Mouse (Mus musculus) heart, postnatal 14 days (tissue): ENCODE data around the gene E2f6. TPM values are rescaled to one million over a fixed set of nuclear protein-coding genes. Genes with fewer than 3 reads are reported as not detected.

Experiments
- DNase-seq, 2 experiments: peaks; one replicate each; pipeline ENCODE4 v3.0.0; 2021 to 2022
- intact Hi-C: fragments of 180-260 bp; cut with DNase I; formaldehyde crosslinking; loops from one replicate; pipeline ENCODE4 v1.15.1; 2025
- total RNA-seq, 2 experiments: library from RNA; stranded (reverse); gene quantifications; 2 replicates each; pipeline ENCODE4 v1.2.3; 2021

The E2f6 gene
- total RNA-seq, 2 experiments from 2014 or later = 57.2 to 60.7 TPM

- no peak for DNase-seq
- intact Hi-C loops = no loop called here
Observed at GRCm38 (mm10) chr12:16798894-16799293, 11.9 kb upstream of the E2f6 start.

- intact Hi-C loops = loop anchor here (5.0 kb wide), 3 partner anchors 43 to 547 kb away; partner anchors contain the start of gene Nol10
- DNase-seq = no peak
Observed at GRCm38 (mm10) chr12:16799928-16800258, 10.9 kb upstream of the E2f6 start.

- intact Hi-C loops = loop anchor here (5.0 kb wide), 3 partner anchors 43 to 547 kb away; partner anchors contain the start of gene Nol10
- peak; percentile 17 to 24 for DNase-seq
Observed at GRCm38 (mm10) chr12:16800259-16800958, 10.4 kb upstream of the E2f6 start, which contains the start of gene Greb1. Gene Greb1 (minus strand): TSS chr12:16800886.

GRCm38 (mm10) chr12:16800959-16801315 lies 9.8 kb upstream of the E2f6 start:
- DNase-seq = no peak
- intact Hi-C loops = loop anchor here (5.0 kb wide), 3 partner anchors 44 to 546 kb away; partner anchors contain the start of gene Nol10

GRCm38 (mm10) chr12:16803237-16803955 lies 7.4 kb upstream of the E2f6 start:
- intact Hi-C loops = loop anchor here (5.0 kb wide), 3 partner anchors 46 to 544 kb away; partner anchors contain the start of gene Nol10
- no peak for DNase-seq

GRCm38 (mm10) chr12:16803956-16804430 lies 6.8 kb upstream of the E2f6 start:
- intact Hi-C loops = loop anchor here (5.0 kb wide), 3 partner anchors 47 to 543 kb away; partner anchors contain the start of gene Nol10
- no peak for DNase-seq

GRCm38 (mm10) chr12:16805511-16805910 lies 5.3 kb upstream of the E2f6 start:
- DNase-seq = peak; percentile 75 to 89
- intact Hi-C loops = loop anchor here (1.0 to 5.0 kb wide), 3 partner anchors 87 to 452 kb away; no protein-coding TSS in a partner anchor

- DNase-seq = peak; percentile 45 to 63
Observed at GRCm38 (mm10) chr12:16808045-16808444, 2.7 kb upstream of the E2f6 start.

GRCm38 (mm10) chr12:16811477-16811876 lies 714 bp downstream of the E2f6 start:
- intact Hi-C loops = loop anchor here (1.0 kb wide), 1 partner anchor 83 kb away; the partner anchor contains the start of gene Rock2
- peak in 1 of 2 experiments; percentile 21 for DNase-seq

More at GRCm38 (mm10) chr12:16808045-16808444, 2.7 kb upstream of the E2f6 start:
- intact Hi-C loops = loop anchor here (2.0 to 5.0 kb wide), 3 partner anchors 203 to 449 kb away; partner anchors contain the start of gene 2410004P03Rik

GRCm38 (mm10) chr12:16817147-16817546 lies 6.4 kb downstream of the E2f6 start:
- no peak for DNase-seq
- intact Hi-C loops = no loop called here

GRCm38 (mm10) chr12:16818513-16818912 lies 7.8 kb downstream of the E2f6 start:
- intact Hi-C loops = no loop called here
- no peak for DNase-seq

GRCm38 (mm10) chr12:16820761-16821160 lies 10.0 kb downstream of the E2f6 start:
- DNase-seq = peak in 1 of 2 experiments; percentile 37
- intact Hi-C loops = no loop called here

- intact Hi-C loops = no loop called here
- DNase-seq = no peak
Observed at GRCm38 (mm10) chr12:16822181-16822734, 11.5 kb downstream of the E2f6 start.

GRCm38 (mm10) chr12:16823701-16824100 lies 12.9 kb downstream of the E2f6 start:
- no peak for DNase-seq
- intact Hi-C loops = no loop called here

- intact Hi-C loops = loop anchor here (5.0 kb wide), 1 partner anchor 139 kb away; no protein-coding TSS in a partner anchor
- DNase-seq = peak; percentile 54 to 61
Observed at GRCm38 (mm10) chr12:16828505-16828904, 17.7 kb downstream of the E2f6 start.

- no peak for DNase-seq
- intact Hi-C loops = loop anchor here (5.0 kb wide), 1 partner anchor 138 kb away; no protein-coding TSS in a partner anchor
Observed at GRCm38 (mm10) chr12:16829785-16830184, 19.0 kb downstream of the E2f6 start.

- DNase-seq = no peak
- intact Hi-C loops = no loop called here
Observed at GRCm38 (mm10) chr12:16831071-16831470, 20.3 kb downstream of the E2f6 start.

- no peak for DNase-seq
- intact Hi-C loops = no loop called here
Observed at GRCm38 (mm10) chr12:16834701-16835100, 23.9 kb downstream of the E2f6 start.

- DNase-seq = peak; percentile 62 to 73
- intact Hi-C loops = loop anchor here (1.0 kb wide), 1 partner anchor 59 kb away; no protein-coding TSS in a partner anchor
Observed at GRCm38 (mm10) chr12:16836188-16836587, 25.4 kb downstream of the E2f6 start.

- intact Hi-C loops = no loop called here
- peak in 1 of 2 experiments; percentile 16 for DNase-seq
Observed at GRCm38 (mm10) chr12:16837766-16838165, 27.0 kb downstream of the E2f6 start.
